Mouse (Mus musculus) kidney, adult 2 months (tissue): ENCODE results near the gene Sowahc.

Experiments
- CTCF ChIP-seq: fragments of 200-500 bp; conservative IDR thresholded peaks from 2 replicates; pipeline ENCODE4 v1.5.1; 2011; ENCODE audit warnings: low read depth, mild to moderate bottlenecking, control low read depth, low read length, moderate library complexity, mixed read lengths; ENCODE audit not compliant: insufficient read depth, insufficient read length
- POLR2A ChIP-seq: fragments of 200-500 bp; IDR thresholded peaks from one replicate; pipeline ENCODE4 v1.6.1; 2011; ENCODE audit warnings: low read depth, low read length, control low read depth

DNA sequence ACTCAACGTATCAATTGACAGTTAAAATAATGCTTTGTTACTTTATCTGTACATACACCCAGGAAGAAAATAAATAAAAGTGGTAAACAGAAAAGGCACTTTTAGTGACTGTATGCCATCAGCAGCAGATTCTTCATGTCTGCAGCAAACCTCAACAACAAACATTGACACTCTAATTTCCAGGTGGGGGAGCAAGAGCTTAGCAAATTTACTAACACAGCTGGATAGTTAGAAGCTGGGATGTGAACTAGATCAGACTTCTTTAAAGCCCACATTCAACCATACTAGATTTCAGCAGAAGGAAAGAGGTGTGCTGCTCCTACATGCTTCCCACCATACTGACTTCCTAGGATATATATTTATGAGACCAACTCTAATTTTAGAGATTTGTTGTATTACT is 49.2 kb upstream of the Sowahc start:
- no peak for TF ChIP-seq CTCF
- TF ChIP-seq POLR2A, result no peak
